Mouse (Mus musculus) kidney, adult 2 months (tissue): ENCODE data around the gene Eif2ak3. TPM values are rescaled to one million over a fixed set of nuclear protein-coding genes. Genes with fewer than 3 reads are reported as not detected.

ENCODE experiments used
- DNase-seq: peaks from one replicate; pipeline ENCODE4 v3.0.0; 2021
- H3K27ac ChIP-seq: fragments of 200-500 bp; 2 replicates; pipeline ENCODE4 v1.5.1; 2012; ENCODE audit warnings: low read depth, low read length, control low read depth, inconsistent platforms; ENCODE audit not compliant: insufficient read depth
- H3K27me3 ChIP-seq: fragments of 200-500 bp; replicated peaks from 2 replicates; pipeline ENCODE4 v1.6.1; 2012; ENCODE audit warnings: mild to moderate bottlenecking, moderate library complexity, low read length, inconsistent platforms; ENCODE audit not compliant: control insufficient read depth, insufficient read depth
- H3K36me3 ChIP-seq: fragments of 200-500 bp; 2 replicates; pipeline ENCODE4 v1.6.1; 2012; ENCODE audit warnings: mild to moderate bottlenecking, moderate library complexity, low read length, inconsistent platforms; ENCODE audit not compliant: control insufficient read depth, insufficient read depth
- H3K4me1 ChIP-seq: fragments of 200-500 bp; 2 replicates; pipeline ENCODE4 v1.6.1; 2011; ENCODE audit warnings: low read length; ENCODE audit not compliant: control insufficient read depth, insufficient read depth
- H3K4me3 ChIP-seq: fragments of 200-500 bp; 2 replicates; pipeline ENCODE4 v1.5.1; 2011; ENCODE audit warnings: mild to moderate bottlenecking, low read depth, low read length, control low read depth; ENCODE audit not compliant: insufficient read depth
- CTCF ChIP-seq: fragments of 200-500 bp; conservative IDR thresholded peaks from 2 replicates; pipeline ENCODE4 v1.5.1; 2011; ENCODE audit warnings: low read depth, mild to moderate bottlenecking, control low read depth, low read length, moderate library complexity, mixed read lengths; ENCODE audit not compliant: insufficient read depth, insufficient read length
- POLR2A ChIP-seq: fragments of 200-500 bp; IDR thresholded peaks from one replicate; pipeline ENCODE4 v1.6.1; 2011; ENCODE audit warnings: low read depth, low read length, control low read depth
- WGBS: fragments of 180-500 bp; shearing (Covaris S2); methylation state at CpG from one replicate; pipeline ENCODE4 v1.1.7; 2018; 5-methylcytosine and 5-hydroxymethylcytosine counted together
- polyA plus RNA-seq: library from polyadenylated mRNA; depleted of rRNA; stranded (reverse); fragments of >200 nt; gene quantifications from 2 replicates; pipeline ENCODE4 v1.2.3, GENCODE M21; 2012

Gene Eif2ak3
- polyA plus RNA-seq, 1 experiment = 14.4 TPM

DNA sequence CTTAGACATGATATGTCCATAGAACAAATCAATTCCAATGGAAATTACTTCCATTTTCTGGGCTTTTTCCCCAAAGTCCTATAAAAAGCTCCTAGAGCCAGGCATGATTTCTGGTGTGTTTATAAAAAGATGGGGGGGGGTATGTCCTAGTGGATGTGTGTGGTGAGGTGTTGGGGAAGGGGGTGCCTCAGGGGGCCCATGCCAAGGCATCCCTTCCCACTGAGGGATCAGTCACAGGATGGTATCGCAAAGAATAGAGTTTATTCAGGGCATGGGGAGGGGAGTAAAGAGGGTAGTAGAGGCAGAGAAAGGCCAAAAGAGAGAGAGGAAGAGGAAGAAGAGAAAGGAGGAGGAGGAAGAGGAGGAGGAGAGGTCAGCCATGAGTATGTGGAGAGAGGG, 37.8 kb upstream of the Eif2ak3 start:
- DNase-seq = no peak
- H3K36me3 ChIP-seq = no peaks in the 10 kb centered on the region
- TF ChIP-seq POLR2A = no peak
- no peak for TF ChIP-seq CTCF
- peaks cover 8% of the 10 kb centered on the region; the same call in 1 of the 2 replicates for H3K4me1 ChIP-seq
- no peaks in the 10 kb centered on the region for H3K27me3 ChIP-seq
- H3K4me3 ChIP-seq = no peak overlapping the region
- 72% methylated on average over 1 of the region's 1 CpGs for WGBS
- H3K27ac ChIP-seq = no peak overlapping the region

DNA sequence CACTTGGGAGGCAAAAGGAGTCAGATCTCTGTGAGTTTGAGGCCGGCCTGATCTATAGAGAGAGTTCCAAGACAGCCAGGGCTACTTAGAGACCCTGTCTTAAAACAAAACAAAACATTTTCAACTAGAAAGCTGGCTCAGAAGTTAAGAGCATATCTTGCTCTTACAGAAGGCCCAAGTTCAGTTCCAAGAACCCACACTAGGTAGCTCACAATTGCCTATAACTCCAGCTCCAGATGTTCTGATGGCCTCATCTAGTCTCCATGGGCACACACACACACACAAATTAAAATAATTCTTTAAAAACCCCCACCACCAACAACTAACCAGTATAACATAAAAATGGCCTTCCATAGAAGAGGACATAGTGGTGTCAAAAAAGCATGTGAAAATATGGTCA, 33.8 kb upstream of the Eif2ak3 start:
- Histone ChIP-seq H3K4me1 (peaks cover 19% of the 10 kb centered on the region), H3K27ac (no peak overlapping the region), H3K27me3 (no peaks in the 10 kb centered on the region), H3K36me3 (no peaks in the 10 kb centered on the region), H3K4me3 (no peak overlapping the region)
- 97% methylated on average over 1 of the region's 1 CpGs for WGBS
- DNase-seq = no peak
- TF ChIP-seq CTCF = no peak
- TF ChIP-seq POLR2A = no peak

DNA sequence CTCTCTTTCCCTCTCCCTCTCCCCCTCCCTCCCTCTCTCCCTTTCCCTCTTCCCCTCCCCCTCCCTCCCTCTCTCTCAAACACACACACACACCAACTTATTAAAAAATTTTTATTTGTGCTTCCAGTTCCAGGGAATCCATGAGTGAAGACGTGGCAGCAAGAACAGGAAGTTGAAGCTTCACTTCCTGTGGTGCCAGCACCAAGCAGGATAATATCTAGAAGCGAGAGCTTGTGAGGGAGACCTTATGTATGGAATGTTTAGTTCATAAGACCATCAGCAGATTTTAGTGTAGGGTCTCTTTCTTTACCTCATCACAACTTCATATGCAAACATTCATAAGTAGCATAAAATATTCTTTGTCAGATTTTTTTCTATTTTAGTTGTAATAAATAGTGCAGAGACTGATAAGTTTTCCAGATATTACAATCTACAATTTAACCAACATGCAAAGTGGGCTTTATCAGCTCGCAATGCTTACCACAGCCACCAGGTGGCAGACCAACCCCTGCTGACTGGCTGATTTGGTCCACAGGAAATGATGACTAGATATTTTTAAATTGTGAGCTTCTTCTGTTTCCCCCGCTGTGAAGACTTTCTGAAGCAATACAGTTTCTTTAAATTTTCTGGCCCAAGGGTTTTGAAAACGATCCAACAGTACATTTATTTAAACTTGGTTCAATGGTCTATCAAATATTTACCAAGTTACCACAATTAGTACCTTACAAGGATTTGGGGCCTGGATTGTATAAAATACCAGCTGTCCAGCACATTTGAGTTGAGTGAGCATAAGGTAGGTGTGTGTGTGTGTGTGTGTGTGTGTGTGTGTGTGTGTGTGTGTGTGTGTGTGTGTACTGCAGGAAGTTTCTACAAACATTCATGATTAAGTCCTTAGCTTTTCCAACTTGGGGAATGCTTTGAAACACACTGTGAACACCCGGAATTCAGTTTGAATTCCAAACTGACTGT, 32.5 kb upstream of the Eif2ak3 start:
- WGBS = 2% methylated on average over 6 of the region's 6 CpGs
- Histone ChIP-seq H3K36me3 (no peaks in the 10 kb centered on the region), H3K4me3 (no peak overlapping the region), H3K27me3 (no peaks in the 10 kb centered on the region), H3K27ac (peak overlapping the region; percentile 99), H3K4me1 (peaks cover 11% of the 10 kb centered on the region)
- TF ChIP-seq POLR2A = no peak
- TF ChIP-seq CTCF = peak; percentile 91
- DNase-seq = peak; percentile 90

DNA sequence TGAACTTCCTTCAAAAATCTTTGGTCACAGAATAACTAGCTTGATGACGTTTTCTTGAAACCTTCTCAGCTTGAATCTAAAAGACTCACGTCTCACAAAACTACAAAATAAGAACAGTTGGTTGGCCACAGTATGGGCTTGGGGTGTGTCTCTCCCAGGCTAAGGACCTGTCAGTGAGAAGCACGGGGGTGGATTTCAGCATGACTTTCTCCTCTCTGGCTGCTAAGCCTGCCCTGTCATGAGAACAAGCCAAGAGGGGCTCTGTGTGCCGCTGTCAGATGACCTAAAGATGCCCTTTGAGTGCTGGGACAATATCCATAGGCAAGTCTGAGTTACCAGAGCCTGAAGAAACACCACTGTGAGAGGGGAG, 31.8 kb upstream of the Eif2ak3 start:
- peak; percentile 89 for DNase-seq
- Histone ChIP-seq H3K27me3 (no peaks in the 10 kb centered on the region), H3K4me1 (peaks cover 11% of the 10 kb centered on the region), H3K27ac (peak overlapping the region; percentile 99), H3K4me3 (peak overlapping the region; percentile 40), H3K36me3 (no peaks in the 10 kb centered on the region)
- 9% methylated on average over 4 of the region's 4 CpGs for WGBS
- TF ChIP-seq POLR2A = peak; percentile 33
- no peak for TF ChIP-seq CTCF

GRCm38 (mm10) chr6:70813921-70814628, 30.2 kb upstream of the Eif2ak3 start:
- H3K27me3 ChIP-seq = no peaks in the 10 kb centered on the region
- 42% methylated on average over 18 of the region's 18 CpGs for WGBS
- no peaks in the 10 kb centered on the region for H3K36me3 ChIP-seq
- H3K27ac ChIP-seq = peak overlapping the region; percentile 99
- DNase-seq = peak; percentile 74
- peak overlapping the region; percentile 12 for H3K4me3 ChIP-seq
- peaks cover 13% of the 10 kb centered on the region for H3K4me1 ChIP-seq
- TF ChIP-seq CTCF (no peak), POLR2A (no peak)

- TF ChIP-seq POLR2A = no peak
- no peak for TF ChIP-seq CTCF
- Histone ChIP-seq H3K27ac (peak overlapping the region; percentile 99), H3K27me3 (no peaks in the 10 kb centered on the region), H3K36me3 (no peaks in the 10 kb centered on the region), H3K4me3 (peak overlapping the region; percentile 12), H3K4me1 (peaks cover 13% of the 10 kb centered on the region)
- DNase-seq = peak; percentile 86
- 55% methylated on average over 4 of the region's 4 CpGs for WGBS
Observed at GRCm38 (mm10) chr6:70814629-70814950, 29.7 kb upstream of the Eif2ak3 start.

DNA sequence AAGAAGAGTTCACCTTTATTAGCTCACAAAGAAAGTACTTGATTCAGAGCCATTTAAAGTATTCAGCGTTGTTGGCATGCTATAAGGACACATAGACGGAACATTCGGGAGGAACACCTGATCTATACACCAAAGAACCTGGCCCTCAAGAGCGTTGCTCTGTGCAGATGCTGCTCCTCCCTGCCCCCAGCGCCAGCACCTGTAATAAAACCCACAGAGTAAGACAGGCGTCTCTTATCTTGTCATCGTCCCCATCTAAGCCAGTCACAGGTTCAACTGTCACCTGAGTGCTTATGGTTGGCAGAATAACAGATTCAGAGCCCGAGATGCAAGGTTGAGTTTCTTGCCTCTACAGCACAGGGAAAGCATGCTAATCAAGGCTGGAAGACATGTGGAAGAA, 28.8 kb upstream of the Eif2ak3 start:
- Histone ChIP-seq H3K36me3 (no peaks in the 10 kb centered on the region), H3K27me3 (no peaks in the 10 kb centered on the region), H3K27ac (no peak overlapping the region), H3K4me3 (no peak overlapping the region), H3K4me1 (peaks cover 13% of the 10 kb centered on the region)
- 85% methylated on average over 8 of the region's 8 CpGs for WGBS
- no peak for DNase-seq
- TF ChIP-seq CTCF = no peak
- TF ChIP-seq POLR2A = no peak

- Histone ChIP-seq H3K27me3 (no peaks in the 10 kb centered on the region), H3K27ac (no peak overlapping the region), H3K4me3 (no peak overlapping the region), H3K4me1 (peaks cover 9% of the 10 kb centered on the region; the same call in 1 of the 2 replicates), H3K36me3 (no peaks in the 10 kb centered on the region)
- no peak for DNase-seq
- 70% methylated on average over 2 of the region's 2 CpGs for WGBS
- TF ChIP-seq CTCF (no peak), POLR2A (no peak)
Observed at GRCm38 (mm10) chr6:70821566-70821965, 22.7 kb upstream of the Eif2ak3 start.
